In the genomic region with DNA sequence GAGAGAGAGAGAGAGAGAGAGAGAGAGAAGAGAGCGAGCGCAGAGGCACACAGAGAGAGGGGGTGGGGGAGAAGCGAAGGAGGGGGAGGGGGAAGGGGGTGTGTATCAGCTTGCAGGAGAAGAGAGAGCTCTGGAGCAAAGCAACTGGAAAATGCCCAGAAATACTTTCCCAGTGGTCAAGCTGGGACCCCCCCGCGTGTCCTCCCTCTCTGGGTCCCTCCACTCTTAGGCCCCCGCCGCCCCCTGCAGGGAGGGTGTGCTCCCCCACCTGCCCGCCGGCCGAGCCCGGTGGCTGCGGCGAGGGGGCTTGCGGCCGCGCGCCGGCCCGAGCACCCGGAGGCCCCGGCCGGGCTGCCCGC, we compare ENCODE assay signal across 9 mouse cellular contexts. TPM values are rescaled to one million over a fixed set of nuclear protein-coding genes. Genes with fewer than 3 reads are reported as not detected.
DNase-seq lines count a peak whose midpoint lies in the region; ATAC-seq and TF ChIP-seq lines count a peak whose summit lies in the region.
"Had no signal": no experiment of that assay in that cellular context is flagged by ENCODE, and none has a peak within 500 bp of the region (broad histone marks: within the 10 kb centered on the region; RNA-seq: fewer than 3 reads in every experiment).

No protein-coding gene starts in this region.

- peak overlapping the region; percentile 62 for H3K4me2 ChIP-seq in liver, embryonic 14.5 days (ENCODE audit: low read depth)

- intact Hi-C loops in gastrocnemius, postnatal 14 days (cut with DNase I; ENCODE audit: low total_unique reads), result no loop called here

- no peak overlapping the region for H3K27ac ChIP-seq in liver, embryonic 14.5 days

- no peak for TF ChIP-seq CTCF in liver, embryonic 14.5 days (IDR thresholded peaks at IDR 0.05; ENCODE audit: low read depth)

- no peaks in the 10 kb centered on the region for H3K9me3 ChIP-seq in liver, embryonic 14.5 days (ENCODE audit: control insufficient read depth, low read length)

- peak; percentile 16 for DNase-seq in gastrocnemius, postnatal 14 days
- no peak for DNase-seq in gastrocnemius, adult 8-10 months (ENCODE audit: low spot score in 2 of 2)
- peak; percentile 56 for DNase-seq in testis, postnatal 10 days (ENCODE audit: low spot score)
- DNase-seq in testis, postnatal 14 days (ENCODE audit: low spot score), result no peak
- peak; percentile 34 for DNase-seq in heart, postnatal 4 days
- no peak for DNase-seq in liver, embryonic 14.5 days (ENCODE audit: low read depth in 3 of 3, low spot score in 3 of 3)
- DNase-seq in yolk sac, embryonic 10.5 days (ENCODE audit: low spot score), result peak; percentile 46
- DNase-seq in urinary bladder, postnatal 10 days (ENCODE audit: low spot score), result no peak

- H3K4me1 ChIP-seq in liver, embryonic 14.5 days (replicated peaks; ENCODE audit: control insufficient read depth in 2 of 2, insufficient read depth in 2 of 2, low read length in 1 of 2), result no peaks in the 10 kb centered on the region

- no peak for ATAC-seq in liver, embryonic 14.5 days (ENCODE audit: insufficient read depth)

- H3K9ac ChIP-seq in liver, embryonic 14.5 days (replicated peaks), result no peak overlapping the region

- no peaks in the 10 kb centered on the region for H3K36me3 ChIP-seq in liver, embryonic 14.5 days (replicated peaks; ENCODE audit: control insufficient read depth, insufficient read depth, low read depth)

- peaks cover 84% of the 10 kb centered on the region for H3K27me3 ChIP-seq in liver, embryonic 14.5 days (ENCODE audit: control insufficient read depth, insufficient read depth, low read length)

- H3K4me3 ChIP-seq in liver, embryonic 14.5 days (ENCODE audit: insufficient read depth in 1 of 2, low read depth in 2 of 2, low read length in 2 of 2), result peak overlapping the region; percentile 13 to 54; a peak in 3 of 4 replicates

- WGBS in liver, embryonic 14.5 days (ENCODE audit: insufficient replicate concordance), result under 1% methylated on average over 17 of the region's 23 CpGs

- TF ChIP-seq EP300 in liver, embryonic 14.5 days (IDR thresholded peaks at IDR 0.05; ENCODE audit: low read depth), result no peak

RNA-seq across cellular contexts. Expression of a gene that starts 3.7 kb away (rescaled TPM):
- 1 to 10 TPM in 1 of 2 experiments, under 1 TPM in 1; 0.47 to 1.5 TPM for total RNA-seq in gastrocnemius, postnatal 14 days (2021)
- under 1 TPM in 1 of 4 experiments, not detected in 3; 0.07 TPM for total RNA-seq in gastrocnemius, adult 8-10 months (2022)
- total RNA-seq in heart, postnatal 4 days (2021), result 1 to 10 TPM; 2.4 to 3.2 TPM
- polyA plus RNA-seq in liver, embryonic 14.5 days (2012; rRNA removed), result 0.03 and 0.08 TPM in 2 replicates
- polyA plus RNA-seq in liver, embryonic 14.5 days (2014; fragmentation: Nextera tagmentation; extraction: Ambion mirVana), result 0.09 and 0.10 TPM in 2 replicates
- total RNA-seq: hematopoietic stem cell, adult 5-6 weeks had no signal

Comparison
In these comparisons a context has a peak if more than half of its experiments do, and no peak if none do; other contexts are left out.
1. DNase-seq: peak in gastrocnemius, postnatal 14 days (single experiment), testis, postnatal 10 days (single experiment), heart, postnatal 4 days (single experiment) and yolk sac, embryonic 10.5 days (single experiment); none in gastrocnemius, adult 8-10 months (0 of 2), testis, postnatal 14 days (single experiment), liver, embryonic 14.5 days (0 of 3) and urinary bladder, postnatal 10 days (single experiment).